Mouse (Mus musculus): ENCODE results near the gene Tent4b.
A peak's percentile ranks its signal among the peaks of the same experiment; 100 is the strongest.
"Not testable (repeated sequence)": the region's sequence is repeated elsewhere in the genome, so short reads cannot be mapped to it uniquely, and the experiment has no call there.

The Tent4b gene

DNA sequence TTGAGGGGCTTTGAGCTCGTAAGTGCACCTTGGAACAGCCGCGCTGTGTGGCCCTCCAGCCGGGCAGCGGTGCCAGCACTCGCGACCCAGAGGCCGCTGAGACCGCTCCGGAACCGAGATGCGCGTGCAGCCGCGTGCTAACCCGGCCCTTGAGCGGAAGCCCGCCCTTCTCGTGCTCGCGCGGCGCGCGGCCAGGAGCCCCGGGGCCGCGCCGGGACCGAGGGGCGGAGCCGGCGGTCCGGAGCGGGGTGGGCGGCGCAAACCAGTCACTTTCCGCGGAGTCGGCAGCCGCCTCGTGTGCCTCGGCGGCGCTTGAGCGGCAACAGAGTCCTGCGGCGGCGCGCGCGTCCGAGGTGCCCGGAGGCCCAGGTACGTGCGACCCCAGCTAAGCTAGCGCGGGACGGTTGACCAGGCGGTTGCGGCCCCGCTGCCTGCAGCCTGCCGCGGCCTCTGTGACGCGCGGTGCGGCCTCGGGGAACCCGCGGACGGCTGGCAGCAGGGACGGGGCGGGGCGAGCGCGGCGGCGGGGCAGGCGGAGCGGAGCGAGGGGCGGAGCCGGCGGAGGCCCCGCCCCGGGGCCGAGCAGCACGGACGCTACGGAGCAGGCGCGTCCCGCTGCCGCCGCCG is at the start of gene Tent4b:
Gene Tent4b (plus strand): TSS at position 269 of the 627 bp plus-strand sequence.
- DNase-seq (ENCODE audit: low spot score): peak; percentile 89

DNA sequence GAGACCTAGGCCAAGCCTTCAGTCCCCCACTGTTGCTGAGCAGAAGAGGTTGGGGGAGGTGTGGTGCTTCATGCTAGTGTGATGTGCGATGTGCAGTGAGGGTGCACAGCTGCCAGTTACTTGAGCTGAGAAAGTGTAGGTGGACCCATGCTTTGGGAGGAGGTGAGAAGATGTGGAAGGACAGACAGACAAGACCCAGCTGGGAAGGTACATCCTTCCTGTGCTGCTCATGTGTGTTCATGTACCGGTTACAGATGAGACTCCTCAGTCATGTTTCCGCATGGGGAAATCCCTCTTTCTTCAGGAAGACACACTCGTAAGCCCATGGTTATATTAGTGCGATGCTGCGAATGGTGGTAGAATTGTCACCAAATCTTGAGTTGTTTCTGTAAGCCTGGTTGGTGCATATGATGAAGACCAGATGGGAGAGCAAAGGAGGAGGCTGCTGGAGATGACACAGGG is 48.1 kb upstream of the Tent4b start:
- no peak for DNase-seq (ENCODE audit: low spot score)

DNA sequence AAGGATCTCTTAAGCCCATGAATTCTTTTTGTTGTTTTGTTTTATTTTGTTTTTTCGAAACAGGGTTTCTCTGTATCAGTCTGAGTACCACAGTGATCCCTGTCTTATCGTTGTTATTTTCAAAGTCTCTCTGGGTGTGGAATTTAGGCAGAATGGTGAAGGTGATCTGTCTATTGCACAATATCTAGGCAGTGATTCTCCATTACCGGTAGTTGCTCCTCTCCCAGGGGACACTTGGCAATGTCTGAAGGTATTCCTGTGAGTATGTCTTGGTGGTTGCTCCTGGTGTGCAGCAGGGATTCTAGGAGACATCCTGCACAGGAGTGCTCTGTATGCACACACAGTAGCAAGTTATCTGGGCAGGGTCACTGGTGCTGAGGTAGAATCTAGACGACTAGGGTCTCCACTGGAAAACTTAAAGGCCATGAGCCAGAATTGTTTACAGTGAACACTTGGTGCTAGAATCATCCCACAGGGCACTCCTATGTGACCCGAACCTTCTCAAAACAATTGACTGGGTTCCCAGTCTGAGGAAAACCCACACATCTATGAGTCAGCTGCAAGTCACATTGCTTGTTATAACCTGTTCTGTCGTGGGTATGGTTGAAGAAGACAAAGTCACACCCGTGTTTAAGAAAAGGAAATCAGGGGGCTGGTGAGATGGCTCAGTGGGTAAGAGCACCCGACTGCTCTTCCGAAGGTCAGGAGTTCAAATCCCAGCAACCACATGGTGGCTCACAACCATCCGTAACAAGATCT is 38.6 kb upstream of the Tent4b start:
- DNase-seq (ENCODE audit: low spot score): no peak

DNA sequence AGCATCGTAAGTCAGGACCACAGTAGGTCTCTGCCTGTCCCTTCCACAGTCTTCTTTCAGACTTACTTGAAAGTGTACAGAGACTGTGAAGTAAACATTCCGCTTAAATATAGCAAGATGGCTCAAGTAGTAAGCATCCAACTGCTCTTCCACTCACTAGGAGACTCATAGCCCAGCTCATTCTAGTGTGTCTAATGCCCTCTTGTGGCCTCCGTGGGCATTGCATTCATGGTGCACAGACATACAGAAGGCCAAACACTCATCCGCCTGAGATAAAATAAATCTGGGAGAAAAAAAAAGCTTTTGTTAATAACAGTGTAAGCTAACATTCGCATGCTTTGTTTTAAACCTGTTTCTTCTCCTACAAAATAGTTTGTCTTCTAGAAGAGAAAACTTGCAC is 37.6 kb upstream of the Tent4b start:
- DNase-seq (ENCODE audit: low spot score): peak; percentile 80

DNA sequence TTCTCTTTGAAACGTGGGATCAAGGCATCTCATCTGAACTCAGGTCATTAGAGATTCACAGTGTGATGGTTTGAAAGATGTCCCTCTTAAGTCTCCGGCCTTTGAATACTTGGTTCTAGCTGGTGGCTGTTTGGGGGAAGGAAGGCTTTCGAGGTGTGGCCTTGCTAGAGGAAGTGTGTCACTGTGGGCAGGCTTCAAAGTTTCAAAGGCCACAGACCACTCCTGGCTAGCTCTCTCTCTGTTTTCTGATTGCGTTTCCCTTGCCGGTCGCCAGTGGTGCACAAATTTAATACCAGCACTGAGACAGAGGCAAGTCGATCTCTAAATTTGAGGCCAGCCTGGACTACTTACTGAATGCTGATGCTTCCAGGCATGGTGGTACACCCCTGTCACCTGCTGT is 23.7 kb upstream of the Tent4b start:
- DNase-seq (ENCODE audit: low spot score): no peak

DNA sequence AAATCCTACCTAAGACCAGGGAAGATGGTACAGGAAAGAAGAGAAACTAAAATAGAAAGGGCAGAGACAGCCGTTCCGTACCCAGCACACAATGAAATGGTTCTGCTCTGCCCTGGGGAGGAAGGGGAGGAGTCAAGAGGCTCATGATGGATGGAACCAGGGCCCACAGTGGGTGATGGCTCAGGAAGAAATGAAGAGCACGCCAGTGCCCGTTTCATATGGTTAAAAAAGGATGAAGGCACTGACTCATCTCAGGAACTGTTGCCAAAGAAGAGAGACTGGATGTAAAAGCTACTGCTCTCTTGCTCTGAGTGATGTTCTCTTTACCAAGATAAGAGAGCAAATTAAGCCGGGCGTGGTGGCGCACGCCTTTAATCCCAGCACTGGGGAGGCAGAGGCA is 21.7 kb upstream of the Tent4b start:
- DNase-seq (ENCODE audit: low spot score): no peak

DNA sequence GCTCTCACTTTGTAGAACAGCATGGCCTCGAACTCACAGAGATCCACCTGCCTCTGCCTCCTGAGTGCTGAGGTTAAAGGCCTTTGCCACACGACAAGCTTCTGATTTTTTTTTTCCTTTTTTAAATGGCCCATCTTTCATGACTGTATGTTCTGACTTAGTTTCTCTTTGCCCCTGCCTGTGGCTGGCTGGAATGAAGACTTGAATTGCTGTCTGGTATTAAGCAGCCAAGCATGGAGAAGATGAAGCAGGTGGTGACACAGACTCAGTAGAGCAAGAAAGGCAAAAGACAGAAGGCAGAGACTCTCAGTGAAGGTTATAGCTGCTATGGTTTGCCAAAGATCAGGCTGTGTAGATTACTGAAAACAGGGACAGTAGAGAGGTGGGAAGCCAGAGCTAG is 15.9 kb upstream of the Tent4b start:
- no peak for DNase-seq (ENCODE audit: low spot score)

DNA sequence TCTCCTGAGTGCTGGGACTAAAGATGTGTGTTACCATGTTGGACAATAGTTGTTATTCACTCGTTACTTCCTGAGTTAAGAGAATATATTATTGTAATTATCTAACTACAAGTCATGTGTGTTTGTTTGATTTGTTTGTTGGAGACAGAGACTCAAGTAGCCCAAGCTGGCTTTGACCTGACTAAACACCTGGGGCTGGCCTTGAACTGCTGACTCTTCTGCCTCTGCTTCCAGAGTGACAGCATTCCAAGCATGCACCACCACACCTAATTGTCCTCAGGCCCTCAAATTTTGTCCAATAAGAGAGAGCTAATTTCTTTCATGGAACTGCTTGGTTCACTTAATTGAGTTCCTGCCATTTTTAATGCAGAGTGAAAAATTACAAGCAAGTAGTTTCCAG is 14.1 kb upstream of the Tent4b start:
- no peak for DNase-seq (ENCODE audit: low spot score)

DNA sequence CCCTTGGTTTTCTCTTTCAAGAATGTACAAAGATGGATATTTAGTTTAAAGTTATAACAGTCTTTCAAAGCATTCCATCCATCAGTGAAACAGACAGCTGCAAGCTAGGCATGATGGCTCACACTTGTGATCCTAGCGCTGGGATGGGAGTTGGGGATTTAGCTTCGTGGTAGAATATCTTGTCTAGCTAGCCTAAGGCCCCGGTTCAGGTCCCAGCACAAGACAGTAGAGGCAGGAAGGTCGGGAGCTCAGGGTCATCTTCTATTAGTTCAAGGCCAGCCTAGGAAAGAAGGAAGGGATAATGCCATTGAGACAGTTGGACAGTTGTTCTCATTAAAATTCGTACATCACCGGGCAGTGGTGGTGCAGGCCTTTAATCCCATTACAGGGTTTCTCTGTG is 13.3 kb upstream of the Tent4b start:
- no peak for DNase-seq (ENCODE audit: low spot score)

DNA sequence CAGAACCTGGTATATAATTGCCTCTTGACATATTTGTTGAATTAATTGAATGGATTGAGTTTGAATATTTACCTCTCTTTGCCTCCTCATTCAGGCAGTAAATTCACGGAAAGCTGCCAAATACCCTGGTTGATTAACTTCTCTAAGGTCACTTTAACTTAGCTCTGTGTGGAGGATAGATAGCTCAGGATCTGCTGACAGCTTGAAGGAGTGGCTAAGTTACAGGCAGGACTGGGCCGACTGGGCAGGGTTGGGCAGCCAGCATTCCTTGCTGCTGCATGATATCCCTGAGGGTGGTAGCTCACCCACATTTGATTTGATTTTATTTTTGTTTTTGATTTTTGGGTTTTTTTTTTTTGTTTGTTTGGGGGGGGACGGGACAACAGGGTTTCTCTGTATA is 1.7 kb upstream of the Tent4b start:
- DNase-seq (ENCODE audit: low spot score): no peak

DNA sequence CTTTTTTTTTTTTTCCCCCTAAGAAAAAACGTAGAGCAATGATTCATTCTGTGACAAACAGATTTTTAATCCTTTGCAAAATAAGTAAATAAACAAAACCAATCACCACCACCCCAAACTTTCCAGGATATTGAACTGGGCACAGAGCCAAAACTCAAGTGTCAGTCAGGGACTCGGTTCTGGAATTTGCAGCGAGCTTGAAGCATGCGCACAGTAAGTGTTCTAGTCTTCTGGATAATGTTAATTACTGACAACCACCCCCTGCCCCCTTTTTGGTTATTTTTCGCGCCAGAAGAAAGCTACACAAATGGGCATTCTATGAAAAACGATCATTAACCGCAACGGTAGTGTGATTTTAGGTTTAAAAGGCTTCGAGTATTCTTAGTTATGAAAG is 465 bp upstream of the Tent4b start:
- peak; percentile 57 for DNase-seq (ENCODE audit: low spot score)

DNA sequence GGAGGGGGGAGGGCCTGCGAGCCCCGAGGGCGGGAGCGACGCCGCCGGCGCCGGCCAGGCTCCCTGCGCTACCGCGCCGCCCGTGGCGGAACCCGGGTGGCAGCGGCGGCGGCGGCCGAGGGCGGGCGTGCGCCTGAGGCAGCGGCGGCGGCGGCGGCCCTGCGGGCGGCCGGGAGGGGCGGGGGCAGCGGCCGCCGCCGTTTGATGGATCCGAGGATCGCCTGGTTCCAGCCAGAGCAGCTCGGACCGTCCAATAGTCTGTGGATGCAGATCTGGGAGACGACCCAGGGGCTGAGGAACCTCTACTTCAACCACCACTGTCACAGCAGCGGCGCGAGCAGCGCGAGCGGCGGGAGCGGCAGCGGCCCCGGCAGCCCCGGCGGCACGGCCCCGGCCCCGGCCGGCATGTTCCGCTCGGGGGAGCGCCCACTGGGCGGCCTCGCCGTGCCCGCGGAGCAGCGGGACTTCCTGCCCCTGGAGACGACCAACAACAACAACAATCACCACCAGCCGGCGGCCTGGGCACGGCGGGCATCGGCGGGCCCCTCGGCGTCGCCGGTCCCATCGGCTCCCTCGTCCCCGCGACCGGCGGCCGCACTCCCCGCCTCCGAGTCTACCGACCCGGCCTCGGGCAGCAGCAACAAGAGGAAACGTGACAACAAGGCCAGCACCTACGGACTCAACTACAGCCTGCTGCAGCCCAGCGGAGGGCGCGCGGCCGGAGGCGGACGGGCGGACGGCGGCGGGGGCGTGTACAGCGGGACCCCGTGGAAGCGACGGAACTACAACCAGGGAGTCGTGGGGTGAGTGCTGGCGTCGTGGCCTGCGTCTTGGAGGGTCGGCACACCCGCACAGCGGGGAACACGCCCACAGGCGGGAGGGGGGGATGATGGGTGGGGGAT is 938 bp downstream of the Tent4b start:
- peak; percentile 61 for DNase-seq (ENCODE audit: low spot score)

DNA sequence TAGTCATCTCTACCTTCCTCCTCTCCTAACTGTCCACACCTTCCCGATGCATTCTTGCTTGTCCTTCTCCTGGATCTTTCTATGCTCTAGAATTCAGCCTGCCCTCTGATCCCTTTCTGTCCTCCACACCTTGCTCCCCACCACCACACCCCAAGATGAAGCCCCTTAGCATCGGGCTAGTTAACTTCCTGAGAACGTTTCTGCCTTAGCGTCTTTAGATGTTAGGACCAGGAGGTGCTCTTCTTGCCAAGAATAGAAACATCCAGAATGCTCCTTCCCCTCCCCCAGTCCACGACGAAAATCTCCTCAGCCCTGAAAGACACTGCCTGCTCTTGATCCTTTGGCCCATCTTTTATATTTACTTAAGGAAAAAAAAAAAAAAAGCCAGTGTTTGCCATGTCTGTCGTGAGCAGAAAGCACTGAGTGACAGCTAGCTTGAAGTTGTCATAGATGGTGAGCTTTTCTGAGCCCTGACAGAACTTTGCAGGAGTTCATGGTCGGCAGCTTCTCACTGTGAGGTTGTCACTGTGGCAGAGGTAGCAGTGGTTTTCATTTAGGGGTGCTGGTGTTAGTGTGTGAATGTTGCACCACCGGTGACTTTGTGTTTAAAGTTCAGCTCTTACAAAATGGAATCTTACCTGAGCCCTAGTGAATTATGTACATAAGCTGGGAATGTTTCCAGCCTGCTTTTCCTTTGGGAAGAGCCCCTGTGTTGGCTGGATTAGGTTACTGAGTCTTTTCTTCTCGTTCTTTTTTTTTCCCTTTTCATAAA is 1.9 kb downstream of the Tent4b start:
- DNase-seq (ENCODE audit: low spot score): peak; percentile 7

DNA sequence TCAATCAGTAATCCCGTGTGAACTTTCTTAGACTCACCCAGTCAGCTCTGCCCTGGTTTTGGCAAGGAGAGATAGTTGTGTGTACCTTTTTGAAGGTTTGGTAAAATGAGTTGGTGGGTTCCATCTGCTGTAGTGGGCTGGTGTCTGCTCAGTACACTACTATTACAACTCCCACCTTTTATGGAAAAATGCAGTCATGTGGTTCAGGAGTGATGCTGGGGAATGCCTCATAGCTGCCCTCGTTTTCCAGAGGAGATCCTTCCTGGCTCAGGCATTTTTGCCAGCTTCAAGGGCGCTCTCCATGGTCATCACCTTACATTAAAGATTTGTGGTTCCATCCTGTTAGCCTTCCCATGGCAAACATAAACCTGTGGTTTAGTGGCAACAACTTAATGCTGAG is 2.6 kb downstream of the Tent4b start:
- DNase-seq (ENCODE audit: low spot score): no peak

DNA sequence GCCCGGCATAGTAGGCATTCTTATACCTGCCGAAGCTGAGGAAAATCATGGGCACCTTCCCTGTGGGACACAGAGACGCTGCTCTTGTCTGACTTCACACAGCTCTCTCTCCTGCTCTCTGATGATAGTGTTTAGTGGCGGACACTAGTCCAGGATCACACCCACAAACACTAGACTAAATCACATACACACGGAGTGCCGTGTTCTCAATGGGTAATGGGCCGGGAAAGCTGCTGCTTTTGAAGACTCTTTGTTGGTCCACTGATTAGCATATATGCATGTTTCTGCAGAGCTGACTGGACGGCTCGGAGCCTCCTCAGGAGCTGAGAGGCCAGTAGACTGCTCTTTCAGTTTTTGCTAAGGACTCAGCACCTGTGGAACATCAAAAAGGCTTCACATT is 7.0 kb downstream of the Tent4b start:
- DNase-seq (ENCODE audit: low spot score): no peak

DNA sequence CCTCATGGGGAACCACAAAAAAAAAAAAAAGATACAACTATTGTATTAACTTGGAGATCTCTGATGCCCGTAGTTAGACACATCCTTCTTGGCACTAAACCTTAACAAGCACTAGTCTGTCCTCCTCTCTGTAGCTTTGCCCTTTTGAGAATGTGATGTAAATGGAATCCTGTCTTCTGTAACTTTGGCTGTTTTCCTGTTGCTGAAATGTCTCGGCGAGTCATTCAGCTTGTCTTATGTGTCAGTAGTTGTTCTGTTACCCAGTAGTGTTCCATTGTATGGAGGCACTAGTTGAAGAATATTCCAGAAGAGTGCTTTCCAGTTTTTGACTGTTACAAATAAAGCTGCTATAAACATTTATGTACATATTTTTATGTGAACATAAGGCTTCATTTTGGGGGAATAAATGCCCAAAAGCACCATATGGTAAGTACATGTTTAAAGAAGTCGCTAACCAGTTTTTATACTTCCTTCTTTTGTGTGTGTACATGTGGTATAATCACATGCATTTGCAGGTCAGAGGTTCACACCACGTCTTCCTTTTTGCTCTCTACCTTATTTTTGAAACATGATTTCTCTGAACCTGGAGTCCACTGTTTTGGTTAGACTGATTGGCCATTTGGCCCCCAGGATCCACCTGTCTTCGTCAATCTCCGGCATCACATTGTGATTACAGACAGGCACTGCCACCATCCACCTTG is 8.3 kb downstream of the Tent4b start:
- no peak for DNase-seq (ENCODE audit: low spot score)

DNA sequence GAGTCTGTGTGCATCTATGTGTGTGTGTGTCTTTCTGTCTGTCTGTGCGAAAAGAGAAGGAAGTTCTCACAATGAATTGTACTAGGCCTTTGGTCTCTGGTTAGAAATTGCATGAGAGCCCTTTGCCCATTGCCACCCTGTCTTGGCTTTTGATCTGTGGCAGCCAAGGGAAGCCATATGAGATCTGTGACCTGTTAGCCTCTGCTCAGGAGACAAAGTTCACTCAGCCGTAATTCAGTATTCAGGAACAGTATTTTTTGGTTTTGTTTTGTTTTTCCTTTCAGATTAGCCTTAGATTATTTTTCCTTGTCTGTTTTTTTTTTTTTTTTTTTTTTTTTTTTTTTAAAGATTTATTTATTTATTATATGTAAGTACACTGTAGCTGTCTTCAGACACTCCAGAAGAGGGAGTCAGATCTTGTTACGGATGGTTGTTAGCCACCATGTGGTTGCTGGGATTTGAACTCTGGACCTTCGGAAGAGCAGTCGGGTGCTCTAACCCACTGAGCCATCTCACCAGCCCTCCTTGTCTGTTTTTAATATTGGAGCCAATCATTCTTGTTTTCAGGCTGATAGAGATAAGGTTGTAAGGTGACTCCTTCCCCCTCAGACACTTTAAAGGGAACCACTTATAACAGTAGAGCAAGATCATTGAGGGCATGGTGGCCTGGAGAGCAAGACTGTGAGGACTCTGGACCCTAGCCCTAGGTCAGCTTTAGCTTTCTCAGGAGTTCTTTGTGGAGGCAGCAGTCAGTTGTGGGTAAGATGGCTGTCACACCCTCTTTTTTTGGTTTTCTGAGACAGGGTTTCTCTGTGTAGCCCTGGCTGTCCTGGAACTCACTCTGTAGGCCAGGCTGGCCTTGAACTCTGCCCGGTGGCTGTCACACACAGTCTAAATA is 11.2 kb downstream of the Tent4b start:
- DNase-seq (ENCODE audit: low spot score): not testable (repeated sequence)

DNA sequence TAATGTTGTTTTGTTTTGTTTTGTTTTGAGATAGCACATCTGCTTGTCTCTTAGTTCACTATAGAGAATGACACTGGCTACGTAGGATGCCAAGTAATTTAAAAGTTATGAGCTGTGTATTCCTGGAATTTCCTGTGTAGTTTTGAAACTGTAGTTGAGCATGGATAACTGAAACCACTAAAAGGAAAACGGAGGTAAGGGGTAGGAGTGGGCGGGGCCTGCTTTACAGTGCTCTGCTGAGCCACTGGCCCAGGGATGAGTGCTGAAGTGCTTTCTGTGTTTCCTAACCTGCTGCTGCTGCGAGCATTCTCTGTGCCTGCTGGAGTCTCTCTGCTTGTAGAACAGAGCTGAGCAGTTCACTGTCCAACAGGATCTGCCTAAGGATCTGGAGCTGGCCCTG is 22.3 kb downstream of the Tent4b start:
- no peak for DNase-seq (ENCODE audit: low spot score)

DNA sequence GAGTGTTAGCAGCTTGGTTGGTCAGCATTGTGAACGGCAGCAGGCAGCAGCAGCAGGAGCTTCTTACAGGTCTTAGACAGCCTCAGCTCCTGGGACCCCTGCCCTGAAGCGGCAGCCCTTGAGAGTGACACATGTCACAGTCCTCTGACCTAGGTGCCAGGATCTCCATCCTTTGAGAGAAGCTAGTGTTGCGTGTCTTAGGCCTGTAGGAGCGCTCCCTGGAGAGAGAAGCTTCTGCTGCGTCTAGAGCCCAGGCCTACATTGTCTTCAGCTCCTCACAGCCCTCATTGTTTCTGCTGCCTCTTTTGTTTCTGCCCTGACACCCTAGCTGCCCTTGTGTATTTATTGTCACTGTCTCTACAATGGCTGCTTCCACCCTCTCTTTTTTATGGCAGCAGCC is 26.3 kb downstream of the Tent4b start:
- peak; percentile 61 for DNase-seq (ENCODE audit: low spot score)

DNA sequence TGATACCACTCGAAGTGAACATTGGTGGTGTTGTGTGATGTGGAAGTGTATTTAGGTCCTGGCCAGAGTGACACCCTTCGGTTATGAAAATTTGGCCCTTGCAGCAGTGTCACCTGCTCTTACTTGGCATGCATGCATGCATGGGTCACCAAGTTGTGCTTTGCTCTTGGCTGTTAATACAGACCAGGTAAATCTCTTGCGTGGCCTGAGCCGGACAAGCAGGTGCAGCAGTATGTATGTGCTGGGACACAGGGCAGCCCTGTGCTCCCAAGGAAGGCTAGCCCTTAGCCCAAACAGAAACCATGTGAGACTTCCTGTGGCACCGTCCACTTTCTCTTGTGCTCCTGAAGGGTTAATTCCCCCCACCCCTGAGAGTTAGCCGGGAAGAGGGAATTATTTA is 28.8 kb downstream of the Tent4b start:
- no peak for DNase-seq (ENCODE audit: low spot score)

All from retina, embryonic 14.5 days (tissue).